Mouse (Mus musculus) embryonic facial prominence, embryonic 15.5 days (tissue): ENCODE results near the gene Brd4. TPM values are rescaled to one million over a fixed set of nuclear protein-coding genes. Genes with fewer than 3 reads are reported as not detected.
A peak's percentile ranks its signal among the peaks of the same experiment; 100 is the strongest.

Experiments
- ATAC-seq: fragments of 200-750 bp; cut with Nextera tagmentation; 2 replicates; pipeline ENCODE4 v1.8.0; 2017; ENCODE audit warnings: low read depth, moderate TSS enrichment; ENCODE audit not compliant: insufficient number of reproducible peaks, low FRiP score, low TSS enrichment
- H3K27ac ChIP-seq: fragments of 300-500 bp; sonication (generic); replicated peaks from 2 replicates; pipeline ENCODE4 v1.5.1; 2015; ENCODE audit warnings: mild to moderate bottlenecking, inconsistent platforms
- H3K27me3 ChIP-seq: fragments of 300-500 bp; sonication (generic); 2 replicates; pipeline ENCODE4 v1.6.1; 2015; ENCODE audit warnings: inconsistent platforms
- H3K36me3 ChIP-seq: fragments of 300-500 bp; sonication (generic); 2 replicates; pipeline ENCODE4 v1.6.1; 2015; ENCODE audit warnings: mild to moderate bottlenecking, inconsistent platforms
- H3K4me1 ChIP-seq: fragments of 300-500 bp; sonication (generic); 2 replicates; pipeline ENCODE4 v1.6.1; 2015; ENCODE audit warnings: inconsistent platforms
- H3K4me2 ChIP-seq: fragments of 300-500 bp; sonication (generic); replicated peaks from 2 replicates; pipeline ENCODE4 v1.6.1; 2015; ENCODE audit warnings: mild to moderate bottlenecking, inconsistent platforms
- H3K4me3 ChIP-seq: fragments of 300-500 bp; sonication (generic); replicated peaks from 2 replicates; pipeline ENCODE4 v1.5.1; 2015; ENCODE audit warnings: mild to moderate bottlenecking, inconsistent platforms
- H3K9ac ChIP-seq: fragments of 300-500 bp; sonication (generic); 2 replicates; pipeline ENCODE4 v1.6.1; 2015; ENCODE audit warnings: inconsistent platforms
- H3K9me3 ChIP-seq: fragments of 300-500 bp; sonication (generic); replicated peaks from 2 replicates; pipeline ENCODE4 v1.6.1; 2016; ENCODE audit warnings: inconsistent platforms
- WGBS: fragments of 180-500 bp; shearing (Covaris S2); methylation state at CpG from one replicate; pipeline ENCODE4 v1.1.7; 2015; 5-methylcytosine and 5-hydroxymethylcytosine counted together
- polyA plus RNA-seq: library from polyadenylated mRNA; unstranded; fragments of >200 nt; fragmentation: Nextera tagmentation; extraction: Ambion mirVana; gene quantifications from 2 replicates; pipeline ENCODE4 v1.2.1, GENCODE M21; 2015

The Brd4 gene
- polyA plus RNA-seq, 1 experiment from 2014 or later, result 113 TPM

- ATAC-seq, result no peak
- H3K9me3 ChIP-seq, result no peaks in the 10 kb centered on the region
- H3K4me3 ChIP-seq, result no peak overlapping the region
- H3K4me1 ChIP-seq, result peaks cover 18% of the 10 kb centered on the region
- 82% methylated on average over 5 of the region's 5 CpGs for WGBS
- H3K4me2 ChIP-seq, result no peak overlapping the region
- peaks cover 28% of the 10 kb centered on the region for H3K36me3 ChIP-seq
- no peak overlapping the region for H3K9ac ChIP-seq
- H3K27me3 ChIP-seq, result peaks cover 19% of the 10 kb centered on the region
- H3K27ac ChIP-seq, result no peak overlapping the region
These were observed 91.5 kb downstream of the Brd4 start for GRCm38 (mm10) chr17:32193010-32193409.

GRCm38 (mm10) chr17:32189850-32190249, 94.7 kb downstream of the Brd4 start:
- no peak for ATAC-seq
- H3K9me3 ChIP-seq, result no peaks in the 10 kb centered on the region
- H3K27ac ChIP-seq, result no peak overlapping the region
- peaks cover 18% of the 10 kb centered on the region for H3K4me1 ChIP-seq
- no peaks in the 10 kb centered on the region for H3K36me3 ChIP-seq
- H3K4me2 ChIP-seq, result peak overlapping the region; percentile 67
- WGBS, result 7% methylated on average over 5 of the region's 5 CpGs
- no peak overlapping the region for H3K9ac ChIP-seq
- H3K27me3 ChIP-seq, result peaks cover 20% of the 10 kb centered on the region
- peak overlapping the region; percentile 38; the same call in 1 of the 2 replicates for H3K4me3 ChIP-seq

- peak within 1 kb of the TSS; percentile 58 for H3K27ac ChIP-seq
- H3K36me3 ChIP-seq, result no peaks in the 10 kb centered on the region
- peak within 1 kb of the TSS; percentile 67 for H3K4me2 ChIP-seq
- ATAC-seq, result no peak
- H3K9ac ChIP-seq, result peak within 1 kb of the TSS; percentile 33; the same call in 1 of the 2 replicates
- peaks cover 20% of the 10 kb centered on the region for H3K27me3 ChIP-seq
- H3K4me1 ChIP-seq, result peaks cover 18% of the 10 kb centered on the region
- peak within 1 kb of the TSS; percentile 38 for H3K4me3 ChIP-seq
- H3K9me3 ChIP-seq, result no peaks in the 10 kb centered on the region
- 6% methylated on average over 42 of the region's 42 CpGs for WGBS
These were observed 95.5 kb downstream of the Brd4 start, which contains the start of gene Ephx3 for GRCm38 (mm10) chr17:32188863-32189636. Gene Ephx3 (minus strand): TSS chr17:32189549.

GRCm38 (mm10) chr17:32183017-32183416, 101.5 kb downstream of the Brd4 start:
- no peak overlapping the region for H3K9ac ChIP-seq
- ATAC-seq, result no peak
- WGBS, result 29% methylated on average over 8 of the region's 8 CpGs
- 0 out of 2 replicates have a peak, but pooled peaks cover under 1% of the 10 kb centered on the region for H3K27me3 ChIP-seq
- H3K4me1 ChIP-seq, result no peaks in the 10 kb centered on the region
- H3K9me3 ChIP-seq, result no peaks in the 10 kb centered on the region
- H3K27ac ChIP-seq, result no peak overlapping the region
- no peaks in the 10 kb centered on the region for H3K36me3 ChIP-seq
- no peak overlapping the region for H3K4me2 ChIP-seq
- H3K4me3 ChIP-seq, result no peak overlapping the region

- Histone ChIP-seq H3K4me3 (no peak overlapping the region), H3K4me1 (no peaks in the 10 kb centered on the region), H3K4me2 (no peak overlapping the region), H3K27me3 (no peaks in the 10 kb centered on the region), H3K27ac (no peak overlapping the region), H3K9ac (no peak overlapping the region), H3K9me3 (no peaks in the 10 kb centered on the region), H3K36me3 (no peaks in the 10 kb centered on the region)
- no peak for ATAC-seq
- 52% methylated on average over 11 of the region's 11 CpGs for WGBS
These were observed 104.7 kb downstream of the Brd4 start for GRCm38 (mm10) chr17:32179621-32180491.

- no peaks in the 10 kb centered on the region for H3K27me3 ChIP-seq
- H3K4me3 ChIP-seq, result no peak overlapping the region
- no peaks in the 10 kb centered on the region for H3K36me3 ChIP-seq
- 90% methylated on average over 4 of the region's 4 CpGs for WGBS
- H3K4me1 ChIP-seq, result 0 out of 2 replicates have a peak, but pooled peaks cover 3% of the 10 kb centered on the region
- H3K27ac ChIP-seq, result no peak overlapping the region
- ATAC-seq, result no peak
- no peaks in the 10 kb centered on the region for H3K9me3 ChIP-seq
- H3K9ac ChIP-seq, result no peak overlapping the region
- no peak overlapping the region for H3K4me2 ChIP-seq
These were observed 107.6 kb downstream of the Brd4 start for GRCm38 (mm10) chr17:32176919-32177318.

- Histone ChIP-seq H3K27me3 (no peaks in the 10 kb centered on the region), H3K4me2 (no peak overlapping the region), H3K36me3 (no peaks in the 10 kb centered on the region), H3K4me3 (no peak overlapping the region), H3K4me1 (0 out of 2 replicates have a peak, but pooled peaks cover 3% of the 10 kb centered on the region), H3K9ac (no peak overlapping the region), H3K27ac (no peak overlapping the region), H3K9me3 (no peaks in the 10 kb centered on the region)
- ATAC-seq, result 0 out of 2 replicates have a peak, but pooled peaks have one; percentile 24
- WGBS, result 51% methylated on average over 7 of the region's 7 CpGs
These were observed 111.4 kb downstream of the Brd4 start for GRCm38 (mm10) chr17:32173166-32173565.

GRCm38 (mm10) chr17:32172485-32172884, 112.0 kb downstream of the Brd4 start:
- Histone ChIP-seq H3K9me3 (no peaks in the 10 kb centered on the region), H3K4me2 (no peak overlapping the region), H3K4me3 (no peak overlapping the region), H3K27ac (no peak overlapping the region), H3K4me1 (0 out of 2 replicates have a peak, but pooled peaks cover 3% of the 10 kb centered on the region), H3K27me3 (no peaks in the 10 kb centered on the region), H3K36me3 (no peaks in the 10 kb centered on the region), H3K9ac (no peak overlapping the region)
- ATAC-seq, result no peak
- WGBS, result 75% methylated on average over 2 of the region's 2 CpGs

- no peak overlapping the region for H3K9ac ChIP-seq
- H3K36me3 ChIP-seq, result no peaks in the 10 kb centered on the region
- H3K27ac ChIP-seq, result 0 out of 2 replicates have a peak overlapping the region, but pooled peaks have one; percentile 48
- ATAC-seq, result no peak
- no peak overlapping the region for H3K4me2 ChIP-seq
- H3K4me1 ChIP-seq, result peaks cover 22% of the 10 kb centered on the region
- H3K4me3 ChIP-seq, result no peak overlapping the region
- no peaks in the 10 kb centered on the region for H3K27me3 ChIP-seq
- WGBS, result 59% methylated on average over 4 of the region's 4 CpGs
- H3K9me3 ChIP-seq, result no peaks in the 10 kb centered on the region
These were observed 114.8 kb downstream of the Brd4 start for GRCm38 (mm10) chr17:32169518-32170225.

- Histone ChIP-seq H3K9me3 (no peaks in the 10 kb centered on the region), H3K4me3 (peak within 1 kb of the TSS; percentile 75), H3K4me1 (peaks cover 48% of the 10 kb centered on the region), H3K9ac (peak within 1 kb of the TSS; percentile 65), H3K36me3 (no peaks in the 10 kb centered on the region), H3K27me3 (no peaks in the 10 kb centered on the region), H3K4me2 (peak within 1 kb of the TSS; percentile 87), H3K27ac (peak within 1 kb of the TSS; percentile 90)
- ATAC-seq, result peak; percentile 81
- WGBS, result under 1% methylated on average over 31 of the region's 39 CpGs
These were observed 117.8 kb downstream of the Brd4 start, which contains the start of gene Notch3 for GRCm38 (mm10) chr17:32166687-32167086. Gene Notch3 (minus strand): TSS chr17:32166852.
